Mouse (Mus musculus): ENCODE measurements around the gene Col27a1.

DNA sequence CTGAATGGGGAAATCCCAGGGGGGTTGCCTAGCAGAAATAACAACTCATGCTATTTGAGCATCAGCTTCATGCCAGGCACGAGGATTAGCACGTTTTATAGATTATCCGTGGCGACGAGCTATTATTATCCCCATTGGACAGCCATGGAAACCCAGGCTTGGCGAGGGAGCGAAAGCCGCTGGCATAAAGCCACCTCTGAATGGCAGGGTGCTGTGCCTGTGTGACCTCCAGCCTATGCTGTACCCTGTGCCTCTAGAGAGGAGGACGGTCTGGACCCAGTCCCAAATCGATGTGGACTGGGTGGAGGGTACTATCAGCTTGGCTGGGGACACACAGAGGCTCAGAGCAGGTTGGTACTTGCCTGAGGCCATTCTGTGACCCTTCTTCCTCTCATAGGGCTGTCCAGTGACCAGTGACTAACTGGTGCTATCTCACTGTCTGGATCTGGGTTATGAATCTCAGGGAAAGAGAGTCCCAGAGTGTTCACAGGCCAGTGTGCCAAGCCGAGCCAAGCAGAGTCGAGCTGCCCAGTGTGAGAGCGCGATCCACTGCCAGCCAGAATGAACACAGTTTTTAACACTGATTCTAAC lies 16.3 kb downstream of the Col27a1 start:
- TF ChIP-seq POLR2A (IDR thresholded peaks at IDR 0.05; ENCODE audit: insufficient read depth, low read depth, low read length) (no peak), CTCF (IDR thresholded peaks at IDR 0.05) (no peak), EP300 (IDR thresholded peaks at IDR 0.05; ENCODE audit: insufficient read depth, low read depth, low read length) (0 out of 2 replicates have a peak, but pooled peaks have one; percentile 31)
